Mouse (Mus musculus): Measurements from ENCODE around the gene AI661453.

AI661453 gene

GRCm38 (mm10) chr17:47503689-47504088, 67.3 kb downstream of the AI661453 start:
- no peak for DNase-seq (ENCODE audit: low spot score)

- no peak for DNase-seq (ENCODE audit: low spot score)
Observed at GRCm38 (mm10) chr17:47504228-47504627, 67.8 kb downstream of the AI661453 start.

DNA sequence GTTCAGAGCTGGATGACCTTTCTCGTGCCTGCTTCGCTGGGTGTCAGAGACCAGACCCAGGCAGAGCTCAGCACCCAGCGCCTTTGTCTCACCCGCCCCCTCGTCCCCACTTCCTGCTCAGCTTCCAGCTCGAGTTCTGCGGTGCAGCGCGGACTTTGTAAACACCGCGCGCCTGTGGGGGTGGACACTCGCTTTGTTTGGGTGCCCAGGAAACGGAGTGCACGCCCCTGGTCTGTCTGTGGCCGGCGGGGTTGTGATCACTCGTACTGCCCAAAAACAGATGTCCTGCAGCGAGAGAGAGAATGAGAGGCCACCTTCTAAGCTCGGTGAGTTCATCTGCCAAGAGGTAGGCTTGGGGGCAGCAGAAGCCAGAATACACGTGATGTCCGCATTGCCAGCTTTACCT, 68.5 kb downstream of the AI661453 start, which contains the start of gene Ccnd3:
TSS of gene Ccnd3 (plus strand) at position 111 of the 406 bp plus-strand sequence.
- DNase-seq (ENCODE audit: low spot score), result no peak

GRCm38 (mm10) chr17:47505566-47505965, 69.2 kb downstream of the AI661453 start:
- no peak for DNase-seq (ENCODE audit: low spot score)

DNA sequence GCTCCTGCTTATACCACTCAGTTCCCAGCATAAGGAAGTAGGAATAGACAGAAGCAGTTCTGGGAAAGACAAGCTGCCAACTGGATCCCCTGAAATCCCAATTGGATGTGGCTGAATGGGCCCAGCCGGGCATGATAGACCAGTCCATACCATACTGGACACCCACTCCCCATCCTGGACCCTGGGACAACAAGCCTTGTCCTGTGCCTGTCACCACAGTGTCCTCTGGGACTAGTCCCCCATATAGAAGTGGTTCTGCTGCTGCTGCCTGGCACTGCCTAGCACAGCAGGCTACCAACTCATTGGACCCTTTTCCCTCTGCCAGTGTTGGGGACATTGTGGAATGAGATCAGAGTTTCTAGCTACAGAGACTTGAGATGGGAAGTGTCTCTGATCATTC, 69.6 kb downstream of the AI661453 start:
- DNase-seq (ENCODE audit: low spot score), result no peak

DNA sequence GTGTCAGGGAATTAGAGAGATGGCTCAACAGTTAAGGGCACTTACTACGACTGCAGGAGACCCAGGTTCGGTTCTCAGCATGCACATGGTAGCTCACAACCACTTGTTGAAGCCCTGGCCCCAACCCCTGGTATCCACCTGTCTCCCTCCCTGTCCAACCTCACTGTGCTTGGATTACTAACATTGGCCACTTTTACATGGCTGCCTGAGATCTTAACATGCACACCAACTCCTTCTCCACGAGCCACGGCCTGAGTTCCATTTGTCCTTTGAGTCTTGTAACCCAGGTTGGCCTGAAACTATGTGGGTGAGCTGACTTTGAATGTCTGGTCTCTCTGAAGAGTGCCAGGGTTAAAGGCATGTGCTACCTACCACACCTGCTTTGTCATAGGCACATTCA, 70.3 kb downstream of the AI661453 start:
- no peak for DNase-seq (ENCODE audit: low spot score)

GRCm38 (mm10) chr17:47507523-47507922, 71.1 kb downstream of the AI661453 start:
- no peak for DNase-seq (ENCODE audit: low spot score)

DNA sequence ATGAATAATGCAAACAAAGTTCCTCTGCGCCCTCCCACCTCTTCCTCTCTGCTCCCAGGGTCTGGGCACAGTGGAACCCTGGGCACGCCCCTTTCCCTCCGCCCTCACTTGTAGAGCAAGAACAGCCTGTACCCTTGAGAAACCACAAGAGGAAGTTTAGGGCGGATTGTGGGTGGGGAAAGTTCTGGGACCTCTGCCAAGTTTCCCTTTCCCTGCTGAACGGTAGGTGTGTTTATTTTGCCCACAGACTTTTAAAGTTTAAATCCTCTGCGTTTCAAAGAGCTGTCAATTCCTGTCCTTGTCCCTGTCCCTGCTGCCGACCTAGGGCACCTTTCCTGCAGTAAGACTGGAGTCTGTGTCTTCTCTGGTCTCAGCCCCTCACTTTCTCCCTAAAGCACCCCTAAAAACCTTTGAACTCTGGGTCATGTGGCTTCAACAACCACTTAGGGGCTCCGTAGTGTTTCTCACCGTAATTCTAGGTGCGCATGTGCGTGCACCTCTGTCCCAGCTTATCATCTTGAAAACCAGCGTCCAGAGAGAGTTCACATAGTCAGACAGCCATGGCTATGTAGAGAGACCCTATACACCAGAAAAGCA, 71.7 kb downstream of the AI661453 start:
- DNase-seq (ENCODE audit: low spot score), result peak; percentile 92

GRCm38 (mm10) chr17:47509031-47509705, 72.8 kb downstream of the AI661453 start:
- no peak for DNase-seq (ENCODE audit: low spot score)

- peak; percentile 99 for DNase-seq (ENCODE audit: low spot score)
Observed at GRCm38 (mm10) chr17:47511111-47512020, 75.0 kb downstream of the AI661453 start.

DNA sequence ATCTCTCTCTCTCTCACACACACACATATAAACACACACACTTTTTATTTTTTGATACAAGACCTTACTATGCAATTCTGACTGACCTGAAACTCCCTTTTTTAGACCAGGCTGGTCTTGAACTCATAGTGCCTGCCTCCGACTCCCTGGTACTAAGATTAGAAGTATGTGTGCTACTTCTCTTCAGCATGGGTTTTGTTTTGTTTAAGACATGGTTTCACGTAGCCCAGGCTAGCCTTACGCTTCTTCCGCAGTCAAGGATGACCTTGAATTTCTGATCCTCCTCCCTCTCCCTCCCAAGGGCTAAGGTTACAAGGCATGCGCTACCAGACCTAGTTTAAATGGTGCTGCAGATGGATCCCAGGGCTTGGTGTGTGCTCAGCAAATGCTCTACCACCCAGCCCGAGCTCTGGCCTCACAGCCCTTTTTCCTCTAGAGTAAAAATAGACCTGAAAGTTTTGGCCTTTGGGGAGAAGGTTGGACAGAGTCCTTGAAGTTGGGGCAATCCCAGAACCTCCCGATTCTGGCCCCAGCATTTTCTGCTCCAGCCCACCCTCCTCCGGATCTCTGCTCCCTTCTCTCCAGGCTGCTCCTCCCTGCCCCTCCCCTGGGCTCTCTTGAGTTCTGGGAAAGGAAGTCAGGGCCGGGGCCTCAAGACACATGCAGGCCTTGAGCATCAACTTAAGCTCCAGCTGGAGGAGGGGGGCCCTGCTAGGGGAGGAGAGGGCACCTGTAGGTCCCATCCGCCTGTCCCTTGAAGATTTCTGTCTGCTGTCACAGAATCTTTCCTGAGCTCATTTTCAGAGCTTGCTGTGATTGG, 76.8 kb downstream of the AI661453 start:
- DNase-seq (ENCODE audit: low spot score), result no peak

DNA sequence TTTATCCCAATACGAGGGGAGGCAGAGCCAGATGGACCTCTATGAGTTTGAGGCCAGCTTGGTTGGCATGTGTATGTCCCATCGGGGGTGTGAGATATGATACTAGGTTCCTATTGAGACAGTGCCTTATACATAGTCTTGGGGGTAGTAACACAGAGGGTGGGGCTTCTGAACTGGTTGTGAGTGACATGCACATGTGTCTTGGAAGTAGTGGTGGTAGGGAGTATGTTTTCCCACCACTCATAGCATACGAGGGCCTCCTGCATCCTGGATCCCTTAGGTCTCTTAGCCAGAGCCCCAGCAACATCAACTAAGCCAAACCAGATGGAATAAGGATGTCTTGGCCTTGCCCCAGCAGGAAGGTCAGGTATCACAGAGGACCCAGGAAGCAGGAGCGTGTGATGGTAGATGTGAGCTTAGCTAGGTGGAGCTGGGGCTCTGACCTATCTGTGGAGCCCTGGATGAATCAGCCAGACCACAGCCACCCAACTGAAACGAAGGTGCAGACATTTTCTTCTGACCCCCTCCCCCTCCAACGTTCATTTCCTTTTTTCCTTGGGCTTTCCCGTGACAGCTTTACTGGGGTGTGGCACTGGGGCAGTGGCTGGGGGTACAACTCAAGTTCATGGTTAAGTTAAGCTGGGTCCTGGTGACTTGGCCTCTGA, 78.9 kb downstream of the AI661453 start:
- no peak for DNase-seq (ENCODE audit: low spot score)

DNA sequence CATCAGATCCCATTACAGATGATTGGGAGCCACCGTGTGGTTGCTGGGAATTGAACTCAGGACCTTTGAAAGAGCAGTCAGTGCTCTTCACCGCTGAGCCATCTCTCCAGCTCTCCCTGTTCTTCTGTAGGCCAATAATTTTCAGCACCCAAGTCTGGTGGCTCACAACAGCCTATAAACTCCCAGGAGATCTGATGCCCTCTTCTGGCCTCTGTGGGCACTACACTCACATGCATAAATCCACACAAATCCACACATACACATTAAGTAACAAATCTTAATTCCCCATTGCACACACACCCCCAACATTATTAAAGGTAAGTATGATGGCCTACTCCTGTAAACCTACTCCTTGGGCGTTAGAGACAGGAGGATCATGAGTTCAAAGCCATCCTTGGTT, 79.8 kb downstream of the AI661453 start:
- DNase-seq (ENCODE audit: low spot score), result no peak

DNA sequence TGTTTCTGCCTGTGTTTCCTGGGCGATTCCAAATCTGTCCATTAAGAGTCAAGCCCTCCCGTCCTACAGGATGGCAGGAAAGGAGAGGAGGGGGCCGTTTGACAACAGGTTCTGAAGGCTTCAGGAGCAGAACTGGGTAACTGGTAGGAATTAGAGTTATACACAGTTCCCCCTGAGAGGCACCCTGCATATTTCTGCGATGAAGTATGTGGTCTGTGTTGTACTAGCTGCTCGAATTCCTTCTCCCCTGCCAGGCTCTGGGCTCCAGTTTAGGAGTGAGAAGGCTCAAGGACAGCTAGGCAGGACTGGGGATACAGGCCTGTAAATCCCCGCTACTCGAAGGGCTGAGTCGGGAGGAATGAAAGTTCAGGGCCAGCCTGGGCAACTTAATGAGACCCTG, 81.8 kb downstream of the AI661453 start:
- DNase-seq (ENCODE audit: low spot score), result no peak

Data from c-Kit-positive CD71-positive TER-119-positive erythroid progenitor cells, embryonic 14.5 days (primary cell).